Mouse (Mus musculus) bone marrow, adult 2 months (tissue): ENCODE measurements around the gene Aldh9a1. TPM values are rescaled to one million over a fixed set of nuclear protein-coding genes. Genes with fewer than 3 reads are reported as not detected.
A peak's percentile ranks its signal among the peaks of the same experiment; 100 is the strongest.

Experiments
- H3K27ac ChIP-seq: fragments of 200-500 bp; 2 replicates; pipeline ENCODE4 v1.5.1; 2012; ENCODE audit warnings: low read depth, mild to moderate bottlenecking, control low read depth, inconsistent platforms, low read length; ENCODE audit not compliant: control insufficient read depth, poor library complexity, insufficient read depth
- H3K4me1 ChIP-seq: fragments of 200-500 bp; 2 replicates; pipeline ENCODE4 v1.6.1; 2011; ENCODE audit warnings: low read length; ENCODE audit not compliant: control insufficient read depth, insufficient read depth
- H3K4me3 ChIP-seq: fragments of 200-500 bp; replicated peaks from 2 replicates; pipeline ENCODE3; 2011; ENCODE audit warnings: mild to moderate bottlenecking, low read depth, low read length, control low read depth; ENCODE audit not compliant: control insufficient read depth
- CTCF ChIP-seq: fragments of 200-500 bp; IDR thresholded peaks from 2 replicates; pipeline ENCODE4 v1.5.1; 2011; ENCODE audit warnings: low read length, control low read depth; ENCODE audit not compliant: control insufficient read depth, insufficient read depth
- POLR2A ChIP-seq: fragments of 200-500 bp; IDR thresholded peaks from 2 replicates; pipeline ENCODE4 v1.6.1; 2011; ENCODE audit warnings: low read depth, mild to moderate bottlenecking, control low read depth, low read length, borderline replicate concordance; ENCODE audit not compliant: control insufficient read depth
- WGBS: fragments of 180-500 bp; shearing (Covaris S2); methylation state at CpG from one replicate; pipeline ENCODE4 v1.1.7; 2018; 5-methylcytosine and 5-hydroxymethylcytosine counted together
- polyA plus RNA-seq: library from polyadenylated mRNA; stranded (reverse); fragments of >200 nt; gene quantifications from 2 replicates; pipeline ENCODE4 v1.2.4, GENCODE M21; 2011; ENCODE audit warnings: low replicate concordance; ENCODE audit not compliant: missing spikeins, insufficient read depth, insufficient read length

Gene Aldh9a1
- polyA plus RNA-seq, 1 experiment, result 23.8 TPM

DNA sequence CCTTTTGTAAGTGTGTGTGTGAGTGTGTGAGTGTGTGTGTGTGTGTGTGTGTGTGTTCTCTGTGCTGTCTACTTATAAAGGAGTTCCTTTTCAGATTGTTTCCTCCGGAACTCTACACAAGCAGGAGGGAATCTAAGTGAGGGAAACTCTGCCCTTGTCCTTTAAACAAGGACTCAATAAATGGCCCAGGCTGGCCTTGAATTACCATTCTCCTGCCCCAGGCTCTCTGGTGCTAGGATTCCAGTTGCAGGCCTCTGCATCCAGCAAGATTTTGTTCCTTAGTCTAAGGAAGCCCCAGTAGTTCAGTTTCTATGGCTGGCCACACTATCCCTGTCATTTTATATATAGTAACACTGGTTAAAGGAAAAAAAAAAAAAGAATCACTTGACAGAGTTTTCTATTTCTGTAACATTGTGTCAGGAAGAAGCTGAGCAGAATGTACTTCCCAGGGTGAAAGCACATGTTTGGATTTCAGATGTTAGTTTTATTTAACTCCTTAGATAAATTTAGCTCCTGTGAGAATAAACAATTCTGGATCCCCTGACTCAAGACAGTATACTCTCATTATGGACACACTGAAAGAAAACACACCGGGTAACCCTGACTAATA is 42.3 kb downstream of the Aldh9a1 start:
- no peaks in the 10 kb centered on the region; the same call in 1 of the 2 replicates for H3K4me1 ChIP-seq
- no peak for TF ChIP-seq POLR2A
- TF ChIP-seq CTCF, result no peak
- 47% methylated on average over 2 of the region's 2 CpGs for WGBS
- peak overlapping the region; percentile 7 for H3K27ac ChIP-seq
- peak overlapping the region; percentile 89 for H3K4me3 ChIP-seq

DNA sequence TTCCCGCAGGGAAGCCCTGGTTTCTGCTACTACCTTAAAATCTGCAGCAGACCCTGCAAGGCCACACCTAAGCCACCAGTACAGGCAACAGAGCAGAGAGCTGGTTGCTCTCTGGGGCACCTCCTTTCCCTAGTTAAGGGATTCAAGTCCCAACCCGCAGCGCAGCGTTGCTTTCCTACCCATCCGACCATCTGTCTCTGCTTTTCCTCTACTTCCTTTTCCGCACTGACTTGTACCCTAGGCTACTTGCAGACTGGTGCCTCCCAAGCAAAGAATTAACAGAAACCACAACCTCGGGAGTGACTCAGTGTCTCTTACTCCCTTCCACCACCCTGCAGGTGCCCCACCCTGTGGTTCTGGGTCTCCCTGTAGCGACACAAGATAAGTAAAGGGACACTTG is 42.9 kb downstream of the Aldh9a1 start:
- no peak for TF ChIP-seq CTCF
- TF ChIP-seq POLR2A, result no peak
- 0% methylated on average over 8 of the region's 8 CpGs for WGBS
- no peaks in the 10 kb centered on the region; the same call in 1 of the 2 replicates for H3K4me1 ChIP-seq
- H3K27ac ChIP-seq, result peak overlapping the region; percentile 7
- peak overlapping the region; percentile 89 for H3K4me3 ChIP-seq

DNA sequence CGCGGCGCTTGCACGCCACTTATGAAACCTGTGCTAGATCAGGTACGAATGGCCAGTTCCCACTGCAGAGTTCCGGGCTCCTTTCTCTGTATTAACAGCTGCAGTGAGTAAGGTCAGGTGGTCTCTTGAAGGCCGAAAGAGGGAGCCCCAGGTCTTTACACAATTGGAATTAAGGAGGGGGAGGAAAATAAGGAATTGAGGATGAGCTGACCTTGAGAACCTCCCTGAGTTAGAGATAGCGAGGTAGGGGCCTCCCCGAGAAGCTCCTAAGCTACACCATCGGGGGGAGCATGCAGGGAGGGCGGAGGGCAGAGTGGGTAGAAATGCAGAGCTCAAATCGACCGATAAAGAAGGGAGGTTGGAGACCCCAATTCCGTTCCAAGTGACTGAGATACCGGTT is 43.5 kb downstream of the Aldh9a1 start:
- under 1% methylated on average over 15 of the region's 15 CpGs for whole genome bisulfite sequencing
- Histone ChIP-seq H3K4me3 (peak overlapping the region; percentile 89), H3K4me1 (no peaks in the 10 kb centered on the region; the same call in 1 of the 2 replicates), H3K27ac (peak overlapping the region; percentile 2; the same call in 1 of the 2 replicates)
- no peak for TF ChIP-seq CTCF
- no peak for TF ChIP-seq POLR2A

DNA sequence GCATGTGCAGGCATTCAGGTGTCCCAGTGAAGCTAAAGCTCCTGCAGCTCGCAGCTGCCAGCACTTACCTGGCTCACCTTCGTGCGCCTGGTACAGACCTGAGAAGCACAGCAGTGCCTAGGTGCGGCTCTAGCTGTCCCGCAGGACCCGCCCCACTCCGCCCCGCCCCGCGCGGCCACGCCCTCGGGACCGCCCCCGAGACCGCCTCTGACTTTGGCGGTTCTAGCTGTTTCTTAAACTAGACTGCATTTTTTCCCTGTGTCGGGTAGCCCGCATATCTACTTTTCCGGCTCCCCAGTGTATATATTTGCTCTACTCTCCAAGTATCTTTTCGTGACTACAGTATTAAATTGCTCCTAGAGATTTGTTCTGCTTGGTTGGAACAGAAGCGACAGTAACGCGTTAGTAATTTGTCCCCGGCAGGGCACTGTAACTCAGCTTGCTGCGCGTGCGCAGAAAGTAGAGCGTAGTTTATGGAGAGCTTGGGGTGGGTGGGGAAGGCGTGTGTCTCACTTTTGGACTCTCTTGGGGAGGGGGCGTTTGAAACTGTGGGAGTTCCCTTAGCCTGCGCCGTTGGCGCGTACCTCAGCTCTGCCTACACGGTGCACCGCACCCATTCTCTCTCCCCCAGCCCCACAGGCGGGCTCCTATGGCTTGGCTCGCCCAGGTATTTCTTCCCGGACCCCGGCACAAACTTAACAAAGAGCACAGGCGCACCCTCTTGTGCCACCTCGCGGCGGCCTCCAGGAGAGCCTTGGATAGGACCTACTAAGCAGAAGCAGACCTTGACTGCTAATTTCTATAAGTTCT is 44.1 kb downstream of the Aldh9a1 start, which contains the start of gene Mgst3:
Mgst3 (minus strand) TSS at position 159 of the 810 bp plus-strand sequence.
- WGBS, result under 1% methylated on average over 45 of the region's 45 CpGs
- H3K4me3 ChIP-seq, result peak within 1 kb of the TSS; percentile 89
- H3K27ac ChIP-seq, result peak within 1 kb of the TSS; percentile 31
- peak; percentile 77; the same call in 1 of the 2 replicates for TF ChIP-seq POLR2A
- peak; percentile 57 for TF ChIP-seq CTCF
- H3K4me1 ChIP-seq, result no peaks in the 10 kb centered on the region; the same call in 1 of the 2 replicates

- WGBS, result 77% methylated on average over 4 of the region's 4 CpGs
These were observed 55.4 kb downstream of the Aldh9a1 start for GRCm38 (mm10) chr1:167405237-167405636.

DNA sequence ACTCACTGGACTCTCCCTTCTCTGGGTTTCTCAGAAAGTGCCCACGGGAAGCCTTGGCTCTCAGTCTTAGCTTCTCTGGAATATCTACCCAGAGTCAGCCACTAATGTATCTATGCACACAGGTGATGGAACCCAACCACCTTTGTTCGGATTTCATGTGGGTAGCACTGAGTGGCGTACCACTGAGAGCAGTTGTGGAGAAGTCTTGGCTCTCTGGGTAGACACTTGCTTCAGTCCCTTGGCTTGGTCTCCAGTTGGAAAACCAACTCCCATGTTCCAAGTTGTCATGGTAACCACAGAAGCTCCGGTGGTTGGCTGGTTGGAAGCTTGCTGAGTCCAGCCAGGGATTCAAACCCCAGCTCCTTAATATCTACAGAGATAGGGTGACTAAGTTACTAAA is 59.8 kb downstream of the Aldh9a1 start:
- TF ChIP-seq POLR2A (no peak), CTCF (no peak)
- 72% methylated on average over 4 of the region's 4 CpGs for WGBS
- Histone ChIP-seq H3K4me1 (no peaks in the 10 kb centered on the region), H3K4me3 (no peak overlapping the region), H3K27ac (no peak overlapping the region)

More at GRCm38 (mm10) chr1:167405237-167405636, 55.4 kb downstream of the Aldh9a1 start:
- no peaks in the 10 kb centered on the region for H3K4me1 ChIP-seq
- H3K27ac ChIP-seq, result no peak overlapping the region
- H3K4me3 ChIP-seq, result no peak overlapping the region
- TF ChIP-seq CTCF, result no peak
- TF ChIP-seq POLR2A, result no peak

DNA sequence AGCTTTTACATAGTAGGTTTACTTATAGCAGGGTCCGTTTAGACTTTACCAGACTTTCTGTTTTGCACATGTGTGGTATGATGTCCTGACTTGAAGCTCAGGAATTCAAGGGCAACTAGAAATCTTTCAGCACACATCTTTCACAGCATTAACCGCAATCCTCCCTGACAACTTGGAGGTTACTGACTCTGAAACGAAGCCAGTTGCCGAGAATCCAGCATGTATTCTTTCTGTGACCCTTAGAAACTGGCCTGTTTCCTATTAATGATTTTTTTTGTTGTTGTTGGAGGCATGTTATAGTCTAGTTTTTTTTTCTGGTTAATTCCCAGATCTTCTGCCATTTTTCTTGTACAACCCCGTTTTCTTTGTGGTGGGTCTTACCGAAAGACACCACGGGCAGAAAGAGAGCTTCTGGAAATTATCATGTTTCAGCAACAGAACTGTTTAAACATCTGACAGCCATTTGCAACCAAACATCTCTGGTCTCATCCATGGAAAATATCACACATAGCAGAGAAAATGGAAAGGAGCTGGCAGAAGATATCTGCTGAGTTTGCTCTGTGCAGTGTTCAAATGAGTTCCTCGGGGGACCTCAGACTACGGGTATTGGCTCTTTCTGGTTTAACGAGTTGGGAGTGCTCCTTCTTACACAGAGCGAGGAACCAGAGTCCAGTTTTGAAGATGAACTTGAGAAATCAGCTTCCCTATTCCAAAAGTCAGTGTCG is 62.4 kb downstream of the Aldh9a1 start:
- no peaks in the 10 kb centered on the region for H3K4me1 ChIP-seq
- 73% methylated on average over 12 of the region's 12 CpGs for WGBS
- no peak overlapping the region for H3K27ac ChIP-seq
- H3K4me3 ChIP-seq, result no peak overlapping the region
- TF ChIP-seq CTCF (no peak), POLR2A (no peak)

DNA sequence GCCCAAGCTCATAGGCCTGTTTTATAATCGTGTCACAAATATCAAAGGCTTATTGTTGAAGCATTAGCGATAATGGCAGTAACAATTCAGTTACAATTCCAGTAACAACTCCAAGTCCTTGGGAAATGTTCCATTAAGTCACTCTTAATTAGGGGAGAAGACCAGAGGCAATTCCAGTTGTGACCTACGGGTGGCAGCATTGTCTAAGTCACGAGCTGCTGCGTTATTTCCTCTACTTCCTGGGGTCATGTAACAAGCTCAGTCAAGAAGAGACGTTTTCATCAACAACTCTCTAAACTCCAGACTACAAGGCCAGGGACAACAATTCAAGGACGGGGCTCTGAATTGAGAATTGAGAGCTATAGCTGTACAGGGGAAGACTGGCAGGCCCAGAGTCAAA is 65.1 kb downstream of the Aldh9a1 start:
- WGBS, result 5% methylated on average over 7 of the region's 7 CpGs

More for the DNA sequence above, 65.1 kb downstream of the Aldh9a1 start:
- no peaks in the 10 kb centered on the region for H3K4me1 ChIP-seq
- no peak overlapping the region for H3K27ac ChIP-seq
- H3K4me3 ChIP-seq, result no peak overlapping the region
- TF ChIP-seq CTCF (peak; percentile 66), POLR2A (no peak)

Other genes starting within 250 kb of the Aldh9a1 start
- gene Uck2, start 64.7 kb upstream of the Aldh9a1 start, polyA plus RNA-seq, result 25.8 and 42.3 TPM in 2 replicates
- 26.4 and 29.7 TPM in 2 replicates for gene Tmco1, start 41.6 kb upstream of the Aldh9a1 start, polyA plus RNA-seq
- gene Mgst3, start 43.9 kb downstream of the Aldh9a1 start, polyA plus RNA-seq, result 101 and 121 TPM in 2 replicates
- not detected in 2 replicates for gene Lrrc52, start 116.8 kb downstream of the Aldh9a1 start, polyA plus RNA-seq
- gene Rxrg, start 248.4 kb downstream of the Aldh9a1 start, polyA plus RNA-seq, result not detected in 2 replicates